Mouse (Mus musculus) spleen, adult 2 months (tissue): Measurements from ENCODE around the gene Serpina5. TPM values are rescaled to one million over a fixed set of nuclear protein-coding genes. Genes with fewer than 3 reads are reported as not detected.

Source experiments
- DNase-seq, 2 experiments: peaks; one replicate each; pipeline versions ENCODE4 v3.0.0 to v3.0.0-alpha.2; 2012 to 2021; ENCODE audit warnings: low spot score in 2 of 2, low read depth in 1 of 2
- H3K27ac ChIP-seq: fragments of 200-500 bp; 2 replicates; pipeline ENCODE4 v1.5.1; 2012; ENCODE audit warnings: low read length, inconsistent platforms; ENCODE audit not compliant: insufficient read depth
- H3K27me3 ChIP-seq: fragments of 200-500 bp; 2 replicates; pipeline ENCODE4 v1.6.1; 2012; ENCODE audit warnings: mild to moderate bottlenecking, moderate library complexity, low read length, inconsistent platforms; ENCODE audit not compliant: control insufficient read depth, insufficient read depth
- H3K36me3 ChIP-seq: fragments of 200-500 bp; 2 replicates; pipeline ENCODE4 v1.6.1; 2012; ENCODE audit warnings: mild to moderate bottlenecking, low read length, inconsistent platforms; ENCODE audit not compliant: control insufficient read depth, insufficient read depth
- H3K4me1 ChIP-seq: fragments of 200-500 bp; 2 replicates; pipeline ENCODE4 v1.6.1; 2011; ENCODE audit warnings: inconsistent platforms; ENCODE audit not compliant: control insufficient read depth, insufficient read depth, insufficient read length
- H3K4me3 ChIP-seq: fragments of 200-500 bp; 2 replicates; pipeline ENCODE4 v1.5.1; 2011; ENCODE audit warnings: mild to moderate bottlenecking, inconsistent platforms; ENCODE audit not compliant: insufficient read depth, insufficient read length; ENCODE audit errors: extremely low read depth
- CTCF ChIP-seq: fragments of 200-500 bp; IDR thresholded peaks from 2 replicates; pipeline ENCODE4 v1.5.1; 2011; ENCODE audit warnings: mild to moderate bottlenecking, inconsistent platforms; ENCODE audit not compliant: insufficient read depth, insufficient read length, insufficient replicate concordance; ENCODE audit errors: extremely low read depth
- POLR2A ChIP-seq: fragments of 200-500 bp; IDR thresholded peaks from 2 replicates; pipeline ENCODE4 v1.6.1; 2011; ENCODE audit warnings: low read depth, low read length, inconsistent platforms
- WGBS: fragments of 180-500 bp; shearing (Covaris S2); methylation state at CpG from one replicate; pipeline ENCODE4 v1.1.7; 2018; 5-methylcytosine and 5-hydroxymethylcytosine counted together
- polyA plus RNA-seq: library from polyadenylated mRNA; depleted of rRNA; stranded (reverse); fragments of >200 nt; gene quantifications from 2 replicates; pipeline ENCODE4 v1.2.3, GENCODE M21; 2012

Gene Serpina5
- polyA plus RNA-seq, 1 experiment: not detected

DNA sequence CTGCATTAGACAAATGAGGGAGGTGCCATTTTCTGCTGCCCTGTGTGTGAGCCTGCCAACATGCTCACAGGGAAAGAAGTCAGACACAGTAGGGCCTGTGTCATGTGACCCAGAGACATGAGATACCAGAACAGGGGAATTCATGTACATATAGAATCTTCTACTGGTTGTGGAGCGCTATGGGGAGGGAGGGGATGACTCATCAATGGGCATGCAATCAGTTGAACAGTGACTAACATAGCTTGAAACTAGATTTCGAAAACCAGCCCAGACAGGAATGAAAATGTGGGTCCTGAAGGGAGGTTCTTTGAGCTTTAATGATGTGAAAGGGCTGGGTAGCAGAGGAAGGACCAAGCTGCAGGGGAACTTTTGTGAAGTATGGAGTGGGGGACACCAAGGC lies 23.1 kb downstream of the Serpina5 start:
- no peak overlapping the region for H3K27ac ChIP-seq
- no peaks in the 10 kb centered on the region for H3K36me3 ChIP-seq
- H3K4me1 ChIP-seq: no peaks in the 10 kb centered on the region
- H3K4me3 ChIP-seq: no peak overlapping the region
- no peaks in the 10 kb centered on the region for H3K27me3 ChIP-seq
- TF ChIP-seq POLR2A: no peak
- TF ChIP-seq CTCF: no peak
- DNase-seq: no peak
- 76% methylated on average over 2 of the region's 2 CpGs for WGBS

- TF ChIP-seq POLR2A (no peak), CTCF (no peak)
- Histone ChIP-seq H3K27me3 (no peaks in the 10 kb centered on the region), H3K36me3 (no peaks in the 10 kb centered on the region), H3K27ac (no peak overlapping the region), H3K4me3 (no peak overlapping the region), H3K4me1 (no peaks in the 10 kb centered on the region)
- no peak for DNase-seq
- 92% methylated on average over 5 of the region's 5 CpGs for WGBS
These were observed 24.2 kb downstream of the Serpina5 start for GRCm38 (mm10) chr12:104125021-104125560.

GRCm38 (mm10) chr12:104127696-104128095 lies 26.8 kb downstream of the Serpina5 start, which contains the start of gene Serpina3b:
Gene Serpina3b, plus strand, starts transcription at chr12:104127996.
- DNase-seq: no peak
- Histone ChIP-seq H3K4me1 (no peaks in the 10 kb centered on the region), H3K4me3 (no peak within 1 kb of the TSS), H3K27ac (no peak within 1 kb of the TSS), H3K36me3 (no peaks in the 10 kb centered on the region), H3K27me3 (no peaks in the 10 kb centered on the region)
- 83% methylated on average over 5 of the region's 5 CpGs for WGBS
- no peak for TF ChIP-seq CTCF
- no peak for TF ChIP-seq POLR2A

DNA sequence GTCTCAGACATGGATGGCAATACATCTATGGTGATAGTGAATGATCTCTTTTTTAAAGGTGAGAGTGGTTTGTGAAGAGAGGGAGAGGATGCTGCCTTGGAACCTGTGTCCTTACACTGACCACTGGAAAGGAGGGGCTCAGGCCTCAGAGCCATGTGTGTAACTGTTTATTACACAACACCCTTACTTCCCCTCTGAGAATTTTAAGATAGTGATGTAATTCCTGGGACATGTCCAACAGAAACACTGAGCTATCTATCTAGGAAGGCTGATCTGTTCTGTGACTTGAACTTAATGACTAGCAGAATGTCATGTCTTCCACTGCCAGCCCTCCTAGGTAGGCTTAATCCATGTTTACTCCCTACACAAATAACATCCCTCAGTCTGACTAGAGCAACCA lies 30.1 kb downstream of the Serpina5 start:
- DNase-seq: no peak
- Histone ChIP-seq H3K27ac (no peak overlapping the region), H3K4me1 (no peaks in the 10 kb centered on the region), H3K4me3 (no peak overlapping the region), H3K27me3 (no peaks in the 10 kb centered on the region), H3K36me3 (no peaks in the 10 kb centered on the region)
- TF ChIP-seq CTCF: no peak
- TF ChIP-seq POLR2A: no peak

DNA sequence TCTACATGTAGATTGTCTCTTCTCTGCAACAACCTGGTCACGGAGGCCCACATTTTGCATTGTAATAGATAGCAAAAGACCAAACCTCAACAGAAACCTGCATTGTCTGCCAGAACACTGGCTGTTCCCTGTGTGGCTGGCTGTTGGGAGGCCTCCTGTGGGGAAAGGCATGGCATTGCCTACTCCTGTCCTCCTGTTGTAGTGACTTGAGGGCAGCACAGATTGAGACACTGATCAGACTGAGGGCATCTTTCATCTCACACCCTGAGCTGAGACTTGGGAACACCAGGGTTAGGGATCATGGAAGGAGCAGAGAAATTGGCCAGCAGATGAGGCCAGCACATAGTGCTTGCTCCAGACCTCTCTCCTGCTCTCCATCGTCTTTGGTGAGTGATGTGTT lies 37.3 kb downstream of the Serpina5 start:
- 81% methylated on average over 2 of the region's 2 CpGs for WGBS
- no peaks in the 10 kb centered on the region for H3K27me3 ChIP-seq

DNA sequence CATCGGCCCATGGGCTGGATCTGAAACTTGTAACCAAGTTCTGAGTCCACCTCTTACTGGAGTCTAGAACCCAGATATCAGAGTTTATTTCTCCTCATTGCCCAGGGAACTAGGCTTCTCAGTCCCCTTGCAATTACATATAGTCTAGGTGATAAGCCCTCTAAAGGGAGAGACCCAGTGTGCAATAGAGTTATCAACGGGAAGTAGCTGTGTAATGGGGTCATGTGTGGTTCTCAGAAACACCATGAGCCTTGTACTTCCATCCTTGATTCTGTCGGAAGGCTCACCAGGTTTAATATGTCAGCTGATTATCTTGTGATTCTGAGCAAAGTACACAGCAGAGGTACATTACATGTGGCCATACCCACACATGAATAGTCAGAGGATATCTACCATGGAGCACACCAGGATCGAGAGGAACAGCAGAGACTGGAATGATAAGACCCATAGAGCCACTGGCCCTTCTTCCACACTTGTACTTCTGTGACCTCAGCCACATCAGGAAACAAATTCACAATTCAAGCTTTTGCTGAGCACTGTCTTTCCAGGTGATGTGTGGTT lies 39.7 kb downstream of the Serpina5 start:
- DNase-seq: no peak
- no peak for TF ChIP-seq POLR2A
- Histone ChIP-seq H3K4me1 (no peaks in the 10 kb centered on the region), H3K27ac (no peak overlapping the region), H3K27me3 (no peaks in the 10 kb centered on the region), H3K36me3 (no peaks in the 10 kb centered on the region), H3K4me3 (no peak overlapping the region)
- 87% methylated on average over 4 of the region's 4 CpGs for WGBS

More for the DNA sequence above, 37.3 kb downstream of the Serpina5 start:
- TF ChIP-seq CTCF: no peak
- TF ChIP-seq POLR2A: no peak
- Histone ChIP-seq H3K4me3 (no peak overlapping the region), H3K27ac (no peak overlapping the region), H3K36me3 (no peaks in the 10 kb centered on the region), H3K4me1 (no peaks in the 10 kb centered on the region)
- no peak for DNase-seq

DNA sequence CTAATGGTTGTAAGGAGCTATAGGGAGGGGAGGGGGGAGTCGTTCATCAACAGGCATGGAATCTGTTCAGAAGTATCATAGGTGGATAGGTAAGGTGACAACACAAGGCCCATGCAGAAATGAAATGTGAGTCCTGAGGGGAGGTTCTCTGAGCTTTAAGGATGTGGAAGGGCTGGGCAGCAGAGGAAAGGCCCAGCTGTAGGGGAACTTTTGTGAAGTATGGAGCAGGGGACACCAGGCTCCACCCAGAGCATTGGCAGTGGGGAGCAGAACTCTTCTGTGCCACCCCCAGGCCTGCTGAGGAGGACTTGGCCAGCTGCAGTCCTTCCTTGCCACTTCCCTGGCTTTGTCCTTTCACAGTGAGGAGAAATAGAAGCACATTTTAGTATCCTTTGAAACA lies 40.6 kb downstream of the Serpina5 start:
- H3K4me3 ChIP-seq: no peak overlapping the region
- H3K36me3 ChIP-seq: no peaks in the 10 kb centered on the region
- H3K27me3 ChIP-seq: no peaks in the 10 kb centered on the region
- DNase-seq: no peak
- no peaks in the 10 kb centered on the region for H3K4me1 ChIP-seq
- H3K27ac ChIP-seq: no peak overlapping the region
- WGBS: 86% methylated on average over 1 of the region's 1 CpGs
- TF ChIP-seq POLR2A (no peak), CTCF (no peak)
